Mouse (Mus musculus): ENCODE results near the gene Inhbb. TPM values are rescaled to one million over a fixed set of nuclear protein-coding genes. Genes with fewer than 3 reads are reported as not detected.

Inhbb gene
- total and polyA plus RNA-seq, 3 experiments = not detected

DNA sequence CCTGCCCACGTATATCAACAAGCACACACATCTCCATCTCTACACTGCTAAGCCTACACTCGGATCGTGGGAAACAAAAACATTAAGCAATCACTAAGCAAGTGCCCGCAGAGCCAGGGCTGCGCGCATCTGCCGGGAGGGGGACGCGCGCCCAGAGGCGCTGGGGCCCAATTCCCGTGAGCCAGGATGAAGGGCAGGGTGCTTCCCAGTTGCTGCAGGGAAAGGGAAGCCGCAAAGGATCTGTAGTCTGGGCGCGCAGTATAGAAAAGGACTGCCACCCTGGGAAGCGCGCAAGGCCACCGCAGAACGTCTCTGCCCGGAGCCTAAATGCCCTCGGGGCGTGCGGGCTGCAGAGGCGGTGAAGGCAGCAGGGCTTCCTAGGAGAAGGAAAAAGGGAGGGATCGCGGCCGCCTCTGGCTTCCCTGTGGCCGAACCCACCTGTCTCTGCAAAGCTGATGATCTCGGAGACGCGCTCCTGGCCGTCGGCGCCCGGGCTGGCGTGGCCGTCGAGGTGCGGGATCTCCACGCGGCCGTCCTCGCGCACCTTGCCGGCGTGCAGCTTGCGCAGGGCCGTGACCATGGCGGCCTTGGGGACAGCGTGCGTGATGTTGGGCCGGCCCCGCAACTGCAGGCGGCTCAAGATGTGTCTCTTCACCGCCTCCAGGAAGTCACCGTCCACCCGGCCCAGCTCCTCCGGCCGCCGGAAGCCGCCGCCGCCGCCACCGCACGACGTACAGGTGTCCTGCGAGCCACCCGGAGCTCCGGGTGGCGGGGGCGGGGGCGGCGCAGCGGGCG, 1.7 kb downstream of the Inhbb start:
- no peak overlapping the region for H3K9ac ChIP-seq (ENCODE audit: control insufficient read depth, low read depth, low read length, poor library complexity, severe bottlenecking)
- DNase-seq (ENCODE audit: low read depth, low spot score) = no peak
- H3K27ac ChIP-seq (ENCODE audit: control insufficient read depth, low read depth, low read length) = no peak overlapping the region
- TF ChIP-seq ZKSCAN1 (IDR thresholded peaks at IDR 0.05; ENCODE audit: low read depth, low read length) = no peak
- TF ChIP-seq CHD2 (IDR thresholded peaks at IDR 0.05; ENCODE audit: low read length) = no peak
- no peak for TF ChIP-seq SMC3 (IDR thresholded peaks at IDR 0.05; ENCODE audit: low read depth, low read length)
- no peak for TF ChIP-seq HCFC1 (IDR thresholded peaks at IDR 0.05; ENCODE audit: low read depth, low read length)
- no peak for TF ChIP-seq MAFK (IDR thresholded peaks at IDR 0.05; ENCODE audit: borderline replicate concordance, low read depth, low read length)
- TF ChIP-seq JUND (IDR thresholded peaks at IDR 0.05; ENCODE audit: low read depth, low read length) = no peak
- TF ChIP-seq NELFE (IDR thresholded peaks at IDR 0.05; ENCODE audit: low read depth, low read length) = no peak
- no peak for TF ChIP-seq RAD21 (IDR thresholded peaks at IDR 0.05; ENCODE audit: low read depth, low read length)
- no peak for TF ChIP-seq MAX (IDR thresholded peaks at IDR 0.05; ENCODE audit: low read length)
- TF ChIP-seq CTCF (IDR thresholded peaks at IDR 0.05 in 2 of 3, conservative IDR thresholded peaks at IDR 0.05 in 1 of 3; ENCODE audit: control insufficient read depth in 1 of 3, insufficient read depth in 1 of 3, low read depth in 2 of 3, low read length in 3 of 3, poor library complexity in 1 of 3, severe bottlenecking in 1 of 3) = no peak
- no peak for TF ChIP-seq E2F4 (IDR thresholded peaks at IDR 0.05; ENCODE audit: borderline replicate concordance, low read depth, low read length)
- TF ChIP-seq EP300 (IDR thresholded peaks at IDR 0.05; ENCODE audit: low read depth in 1 of 2, low read length in 2 of 2) = no peak
- no peak for TF ChIP-seq ELF1 (IDR thresholded peaks at IDR 0.05; ENCODE audit: low read depth, low read length)
- no peak for TF ChIP-seq UBTF (IDR thresholded peaks at IDR 0.05; ENCODE audit: borderline replicate concordance, insufficient read depth, low read depth, low read length)
- no peak for TF ChIP-seq MXI1 (IDR thresholded peaks at IDR 0.05; ENCODE audit: low read depth, low read length)
- TF ChIP-seq POLR2AphosphoS5 (IDR thresholded peaks at IDR 0.05; ENCODE audit: borderline replicate concordance, low read depth, low read length) = no peak
- TF ChIP-seq MAZ (IDR thresholded peaks at IDR 0.05; ENCODE audit: low read depth, low read length) = no peak
- no peak overlapping the region for H3K4me3 ChIP-seq (ENCODE audit: control insufficient read depth in 1 of 2, insufficient read depth in 1 of 2, low read depth in 2 of 2, low read length in 2 of 2)
- H3K4me1 ChIP-seq (ENCODE audit: control insufficient read depth in 1 of 2, insufficient read depth in 2 of 2, low read length in 2 of 2) = no peaks in the 10 kb centered on the region
- H3K9me3 ChIP-seq (replicated peaks; ENCODE audit: insufficient read depth, low read length) = no peaks in the 10 kb centered on the region
- no peaks in the 10 kb centered on the region for H3K79me2 ChIP-seq (ENCODE audit: control insufficient read depth, insufficient read depth, low read length, poor library complexity)
- no peaks in the 10 kb centered on the region for H3K36me3 ChIP-seq (ENCODE audit: control insufficient read depth in 1 of 2, insufficient read depth in 2 of 2, low read length in 2 of 2)
- H3K27me3 ChIP-seq (ENCODE audit: control insufficient read depth in 1 of 2, insufficient read depth in 2 of 2, low read length in 2 of 2) = no peaks in the 10 kb centered on the region

DNA sequence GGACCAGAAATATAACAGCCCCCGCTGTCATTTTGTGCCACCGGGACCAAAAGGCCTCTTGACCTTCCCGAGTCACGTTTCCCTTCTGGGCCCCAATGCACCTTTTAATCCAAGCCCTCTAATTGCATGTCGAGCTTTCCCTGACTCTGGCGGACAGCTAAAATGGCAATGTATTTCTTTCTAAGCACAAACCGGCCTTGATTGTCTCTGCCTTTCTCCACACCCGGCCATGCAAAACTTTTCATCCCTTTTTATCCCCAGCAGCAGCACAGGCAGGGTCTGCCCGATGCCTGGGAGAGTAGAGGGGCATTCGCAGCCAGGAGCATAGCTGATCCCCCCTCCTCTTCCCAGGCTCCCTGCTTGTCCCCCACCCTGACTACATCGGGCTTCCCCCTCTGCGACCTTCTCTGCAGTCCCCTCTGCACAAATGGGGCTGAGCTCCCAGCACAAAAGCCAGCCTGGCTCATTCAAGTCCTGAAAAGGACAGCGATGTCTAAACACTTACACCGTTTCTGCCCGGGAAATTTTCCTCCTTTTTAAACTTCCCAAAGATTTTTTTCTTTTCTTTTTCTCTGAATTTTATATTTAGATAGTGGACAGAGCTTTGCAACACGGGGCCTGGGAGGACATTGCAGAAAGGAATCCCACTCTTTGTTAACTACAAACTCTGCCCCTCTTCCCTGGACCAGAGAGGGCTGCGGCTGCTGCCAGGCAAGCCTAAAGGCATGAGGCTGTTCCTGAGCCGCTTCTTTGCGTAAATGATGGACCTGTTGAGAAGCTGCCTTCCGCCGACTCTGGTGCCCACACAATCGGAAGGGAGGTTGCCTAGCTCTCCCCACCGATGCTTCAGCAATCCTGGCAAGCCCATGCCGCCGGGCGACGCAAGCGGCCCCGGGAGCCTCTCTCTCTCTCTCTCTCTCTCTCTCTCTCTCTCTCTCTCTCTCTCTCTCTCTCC, 2.6 kb downstream of the Inhbb start:
- Histone ChIP-seq H3K27me3 (ENCODE audit: control insufficient read depth in 1 of 2, insufficient read depth in 2 of 2, low read length in 2 of 2) (no peaks in the 10 kb centered on the region), H3K27ac (ENCODE audit: control insufficient read depth, low read depth, low read length) (no peak overlapping the region), H3K9me3 (replicated peaks; ENCODE audit: insufficient read depth, low read length) (no peaks in the 10 kb centered on the region), H3K79me2 (ENCODE audit: control insufficient read depth, insufficient read depth, low read length, poor library complexity) (no peaks in the 10 kb centered on the region), H3K4me1 (ENCODE audit: control insufficient read depth in 1 of 2, insufficient read depth in 2 of 2, low read length in 2 of 2) (no peaks in the 10 kb centered on the region), H3K9ac (ENCODE audit: control insufficient read depth, low read depth, low read length, poor library complexity, severe bottlenecking) (no peak overlapping the region), H3K4me3 (ENCODE audit: control insufficient read depth in 1 of 2, insufficient read depth in 1 of 2, low read depth in 2 of 2, low read length in 2 of 2) (no peak overlapping the region), H3K36me3 (ENCODE audit: control insufficient read depth in 1 of 2, insufficient read depth in 2 of 2, low read length in 2 of 2) (no peaks in the 10 kb centered on the region)
- no peak for DNase-seq (ENCODE audit: low read depth, low spot score)
- TF ChIP-seq MAX (IDR thresholded peaks at IDR 0.05; ENCODE audit: low read length) = no peak
- TF ChIP-seq GATA1 (IDR thresholded peaks at IDR 0.05; ENCODE audit: low read depth, low read length) = no peak
- no peak for TF ChIP-seq NELFE (IDR thresholded peaks at IDR 0.05; ENCODE audit: low read depth, low read length)
- no peak for TF ChIP-seq MYB (IDR thresholded peaks at IDR 0.05; ENCODE audit: low read depth, low read length)
- no peak for TF ChIP-seq CTCF (IDR thresholded peaks at IDR 0.05 in 2 of 3, conservative IDR thresholded peaks at IDR 0.05 in 1 of 3; ENCODE audit: control insufficient read depth in 1 of 3, insufficient read depth in 1 of 3, low read depth in 2 of 3, low read length in 3 of 3, poor library complexity in 1 of 3, severe bottlenecking in 1 of 3)
- TF ChIP-seq NRF1 (IDR thresholded peaks at IDR 0.05; ENCODE audit: insufficient read depth, low read depth, low read length, poor library complexity, severe bottlenecking) = no peak
- TF ChIP-seq USF2 (IDR thresholded peaks at IDR 0.05; ENCODE audit: borderline replicate concordance in 1 of 2, insufficient read depth in 1 of 2, low read depth in 1 of 2, low read length in 2 of 2) = no peak
- TF ChIP-seq POLR2AphosphoS2 (IDR thresholded peaks at IDR 0.05; ENCODE audit: low read length) = no peak
- TF ChIP-seq KAT2A (conservative IDR thresholded peaks at IDR 0.05; ENCODE audit: low read depth, low read length) = no peak
- TF ChIP-seq MAZ (IDR thresholded peaks at IDR 0.05; ENCODE audit: low read depth, low read length) = no peak
- no peak for TF ChIP-seq CHD1 (IDR thresholded peaks at IDR 0.05; ENCODE audit: low read depth, low read length)
- no peak for TF ChIP-seq TBP (IDR thresholded peaks at IDR 0.05; ENCODE audit: low read depth, low read length)
- no peak for TF ChIP-seq POLR2AphosphoS5 (IDR thresholded peaks at IDR 0.05; ENCODE audit: borderline replicate concordance, low read depth, low read length)
- no peak for TF ChIP-seq TCF12 (IDR thresholded peaks at IDR 0.05; ENCODE audit: low read depth, low read length)
- no peak for TF ChIP-seq E2F4 (IDR thresholded peaks at IDR 0.05; ENCODE audit: borderline replicate concordance, low read depth, low read length)
- no peak for TF ChIP-seq HCFC1 (IDR thresholded peaks at IDR 0.05; ENCODE audit: low read depth, low read length)
- TF ChIP-seq SMC3 (IDR thresholded peaks at IDR 0.05; ENCODE audit: low read depth, low read length) = no peak
- no peak for TF ChIP-seq ZKSCAN1 (IDR thresholded peaks at IDR 0.05; ENCODE audit: low read depth, low read length)

All from MEL (cell line).